10 mouse cellular contexts compared by ENCODE assay signal in genomic region chr4:151216553-151217292, GRCm38 (mm10).
DNase-seq lines count a peak whose midpoint lies in the region; ATAC-seq and TF ChIP-seq lines count a peak whose summit lies in the region.
"Had no signal": no experiment of that assay in that cellular context is flagged by ENCODE, and none has a peak within 500 bp of the region (broad histone marks: within the 10 kb centered on the region; RNA-seq: fewer than 3 reads in every experiment).

No protein-coding gene starts in this region.

- H3K4me2 ChIP-seq in forebrain, embryonic 14.5 days (ENCODE audit: low read length), result no peak overlapping the region
- H3K4me2 ChIP-seq: limb, embryonic 15.5 days had no signal

- WGBS in forebrain, embryonic 14.5 days, result 45% methylated on average over 15 of the region's 15 CpGs

- intact Hi-C loops in left cerebral cortex, adult 2 months (cut with DNase I), result no loop called here

- peak; percentile 47; the same call in 1 of the 2 replicates for ATAC-seq in forebrain, embryonic 14.5 days
- ATAC-seq: Patski had no signal

- H3K36me3 ChIP-seq in forebrain, embryonic 14.5 days (ENCODE audit: control insufficient read depth, insufficient read depth, low read length), result no peaks in the 10 kb centered on the region
- H3K36me3 ChIP-seq: limb, embryonic 15.5 days had no signal

- H3K27ac ChIP-seq in left cerebral cortex, adult 2 months, result no peak overlapping the region
- H3K27ac ChIP-seq in forebrain, embryonic 14.5 days (ENCODE audit: low read depth, low read length), result no peak overlapping the region; the same call in 1 of the 2 replicates
- H3K27ac ChIP-seq: limb, embryonic 15.5 days had no signal

- no peak overlapping the region for H3K9ac ChIP-seq in forebrain, embryonic 14.5 days (ENCODE audit: low read length)
- H3K9ac ChIP-seq: limb, embryonic 15.5 days had no signal

- no peak for DNase-seq in left cerebral cortex, adult 2 months (ENCODE audit: extremely low spot score in 1 of 2, low spot score in 2 of 2)
- DNase-seq in left cerebral cortex, adult 9 months (ENCODE audit: low spot score in 2 of 2), result no peak
- peak; percentile 27 for DNase-seq in ES-CJ7 (ENCODE audit: low read depth, low spot score)
- peak; percentile 86 for DNase-seq in forebrain, embryonic 14.5 days (ENCODE audit: low spot score)
- DNase-seq in lung, postnatal 36 days, result peak; percentile 18
- DNase-seq in urinary bladder, postnatal 10 days (ENCODE audit: low spot score), result no peak
- no peak for DNase-seq in heart, postnatal 4 days
- DNase-seq: cerebellum, adult 9-10 months had no signal

- peak; percentile 25; the same call in 1 of the 2 replicates for TF ChIP-seq CTCF in left cerebral cortex, adult 2 months (IDR thresholded peaks at IDR 0.05)

- no peak overlapping the region for H3K4me3 ChIP-seq in left cerebral cortex, adult 2 months
- no peak overlapping the region for H3K4me3 ChIP-seq in forebrain, embryonic 14.5 days (ENCODE audit: low read depth, low read length)
- H3K4me3 ChIP-seq: limb, embryonic 15.5 days had no signal

- H3K4me1 ChIP-seq in forebrain, embryonic 14.5 days (ENCODE audit: control insufficient read depth, insufficient read depth, low read length), result peaks cover 8% of the 10 kb centered on the region
- H3K4me1 ChIP-seq: limb, embryonic 15.5 days had no signal

- H3K9me3 ChIP-seq in forebrain, embryonic 14.5 days (replicated peaks; ENCODE audit: control insufficient read depth, low read length), result no peaks in the 10 kb centered on the region
- H3K9me3 ChIP-seq: limb, embryonic 15.5 days had no signal

- H3K27me3 ChIP-seq in forebrain, embryonic 14.5 days (replicated peaks; ENCODE audit: control insufficient read depth, insufficient read depth, low read length), result no peaks in the 10 kb centered on the region
- H3K27me3 ChIP-seq: limb, embryonic 15.5 days had no signal

Comparison
In these comparisons a context has a peak if more than half of its experiments do, and no peak if none do; other contexts are left out.
1. DNase-seq: peak in ES-CJ7 (single experiment), forebrain, embryonic 14.5 days (single experiment) and lung, postnatal 36 days (single experiment); none in left cerebral cortex, adult 2 months (0 of 2), left cerebral cortex, adult 9 months (0 of 2), urinary bladder, postnatal 10 days (single experiment) and heart, postnatal 4 days (single experiment).